Mouse (Mus musculus) lung, embryonic 16.5 days (tissue): Measurements from ENCODE around the gene Ms4a4d. TPM values are rescaled to one million over a fixed set of nuclear protein-coding genes. Genes with fewer than 3 reads are reported as not detected.

ENCODE experiments used
- ATAC-seq: fragments of 200-750 bp; cut with Nextera tagmentation; 2 replicates; pipeline ENCODE4 v1.8.0; 2017; ENCODE audit warnings: low read depth, mild to moderate bottlenecking, moderate library complexity
- H3K27ac ChIP-seq: fragments of 300-500 bp; sonication (generic); 2 replicates; pipeline ENCODE4 v1.5.1; 2014; ENCODE audit warnings: mild to moderate bottlenecking, control low read depth, low read length
- H3K27me3 ChIP-seq: fragments of 300-500 bp; sonication (generic); 2 replicates; pipeline ENCODE4 v1.6.1; 2014; ENCODE audit warnings: low read depth, low read length, mixed read lengths; ENCODE audit not compliant: control insufficient read depth, insufficient read depth
- H3K36me3 ChIP-seq: fragments of 300-500 bp; sonication (generic); 2 replicates; pipeline ENCODE4 v1.6.1; 2014; ENCODE audit warnings: low read length; ENCODE audit not compliant: control insufficient read depth, insufficient read depth
- H3K4me1 ChIP-seq: fragments of 300-500 bp; sonication (generic); replicated peaks from 2 replicates; pipeline ENCODE4 v1.6.1; 2014; ENCODE audit warnings: low read length, mixed read lengths; ENCODE audit not compliant: control insufficient read depth, insufficient read depth
- H3K4me2 ChIP-seq: fragments of 300-500 bp; sonication (generic); 2 replicates; pipeline ENCODE4 v1.6.1; 2014; ENCODE audit warnings: low read depth, low read length, control low read depth
- H3K4me3 ChIP-seq: fragments of 300-500 bp; sonication (generic); 2 replicates; pipeline ENCODE4 v1.5.1; 2014; ENCODE audit warnings: mild to moderate bottlenecking, low read length, control low read depth
- H3K9ac ChIP-seq: fragments of 300-500 bp; sonication (generic); 2 replicates; pipeline ENCODE4 v1.6.1; 2014; ENCODE audit warnings: low read length, control low read depth
- H3K9me3 ChIP-seq: fragments of 300-500 bp; sonication (generic); 2 replicates; pipeline ENCODE4 v1.6.1; 2016; ENCODE audit warnings: low read length; ENCODE audit not compliant: control insufficient read depth
- WGBS: fragments of 180-500 bp; shearing (Covaris S2); extraction: QIAGEN DNeasy Blood & Tissue Kit; methylation state at CpG from one replicate; pipeline ENCODE4 v1.1.7; 2014; 5-methylcytosine and 5-hydroxymethylcytosine counted together
- polyA plus RNA-seq: library from polyadenylated mRNA; unstranded; fragments of >200 nt; fragmentation: Nextera tagmentation; extraction: Ambion mirVana; gene quantifications from 2 replicates; pipeline ENCODE4 v1.2.1, GENCODE M21; 2015

Gene Ms4a4d
- polyA plus RNA-seq, 1 experiment from 2014 or later = 2.1 TPM

DNA sequence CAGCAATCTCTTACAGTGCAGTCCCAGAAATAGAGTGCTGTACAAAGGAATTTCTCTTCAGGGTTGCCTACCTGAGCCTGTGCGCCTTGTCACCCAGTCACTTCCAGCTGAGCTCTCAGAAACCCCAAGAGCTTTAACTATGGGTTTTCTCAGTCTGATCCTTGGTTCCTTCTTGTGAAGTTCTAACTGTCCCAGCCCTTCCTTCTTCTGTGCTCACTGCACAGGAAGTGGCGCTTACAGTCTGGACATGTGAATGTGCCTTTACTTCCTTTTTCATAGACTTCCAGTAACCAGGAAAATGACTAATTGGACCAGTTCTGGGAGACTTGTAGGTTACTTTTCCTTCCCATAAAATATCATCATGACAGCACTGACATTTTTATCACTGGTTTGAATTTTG, 68.0 kb downstream of the Ms4a4d start, which contains the start of gene Ms4a6d:
Ms4a6d (minus strand) TSS at position 247 of the 400 bp plus-strand sequence.
- H3K27ac ChIP-seq = no peak within 1 kb of the TSS
- 82% methylated on average over 2 of the region's 2 CpGs for WGBS
- no peaks in the 10 kb centered on the region for H3K36me3 ChIP-seq
- H3K9me3 ChIP-seq = no peaks in the 10 kb centered on the region
- no peak within 1 kb of the TSS for H3K4me3 ChIP-seq
- no peak within 1 kb of the TSS for H3K9ac ChIP-seq
- no peak within 1 kb of the TSS for H3K4me2 ChIP-seq
- no peaks in the 10 kb centered on the region for H3K27me3 ChIP-seq
- H3K4me1 ChIP-seq = no peaks in the 10 kb centered on the region
- no peak for ATAC-seq

Other genes starting within 250 kb of the Ms4a4d start
- 0.09 TPM in 1 of 2 replicates, not detected in the other for gene Ms4a14, start 222.3 kb upstream of the Ms4a4d start, polyA plus RNA-seq
- 3.3 and 3.6 TPM in 2 replicates for gene Ms4a7, start 200.7 kb upstream of the Ms4a4d start, polyA plus RNA-seq
- gene Ms4a4a, start 161.3 kb upstream of the Ms4a4d start, polyA plus RNA-seq = 6.1 and 6.7 TPM in 2 replicates
- gene Ms4a4c, start 132.0 kb upstream of the Ms4a4d start, polyA plus RNA-seq = 0.62 and 0.78 TPM in 2 replicates
- 0.30 and 0.38 TPM in 2 replicates for gene Ms4a4b, start 93.2 kb upstream of the Ms4a4d start, polyA plus RNA-seq
- 7.4 and 8.3 TPM in 2 replicates for gene Ms4a6c, start 67.4 kb upstream of the Ms4a4d start, polyA plus RNA-seq
- gene Gm8369, start 50.9 kb upstream of the Ms4a4d start, polyA plus RNA-seq = not detected in 2 replicates
- gene Ms4a6b, start 20.3 kb upstream of the Ms4a4d start, polyA plus RNA-seq = 5.5 and 5.6 TPM in 2 replicates
- gene Ms4a6d, start 68.0 kb downstream of the Ms4a4d start, polyA plus RNA-seq = 5.7 and 6.8 TPM in 2 replicates
- gene Ms4a2, start 86.9 kb downstream of the Ms4a4d start, polyA plus RNA-seq = 0.20 and 0.35 TPM in 2 replicates
- gene Ms4a3, start 104.0 kb downstream of the Ms4a4d start, polyA plus RNA-seq = 0.23 TPM in 1 of 2 replicates, not detected in the other
- not detected in 2 replicates for gene Oosp2, start 123.8 kb downstream of the Ms4a4d start, polyA plus RNA-seq
- gene Oosp1, start 154.3 kb downstream of the Ms4a4d start, polyA plus RNA-seq = not detected in 2 replicates
- gene Oosp3, start 160.3 kb downstream of the Ms4a4d start, polyA plus RNA-seq = not detected in 2 replicates
- 0.70 and 1.3 TPM in 2 replicates for gene Gif, start 210.8 kb downstream of the Ms4a4d start, polyA plus RNA-seq
- 36.2 and 40.4 TPM in 2 replicates for gene Mrpl16, start 233.6 kb downstream of the Ms4a4d start, polyA plus RNA-seq